Mouse (Mus musculus) embryonic facial prominence, embryonic 14.5 days (tissue): ENCODE data around the gene 4930467E23Rik. TPM values are rescaled to one million over a fixed set of nuclear protein-coding genes. Genes with fewer than 3 reads are reported as not detected.
"Not testable (repeated sequence)": the region's sequence is repeated elsewhere in the genome, so short reads cannot be mapped to it uniquely, and the experiment has no call there.

ENCODE experiments used
- ATAC-seq: fragments of 200-750 bp; cut with Nextera tagmentation; 2 replicates; pipeline ENCODE4 v1.8.0; 2017; ENCODE audit warnings: low read depth, moderate number of reproducible peaks, moderate TSS enrichment
- DNase-seq: peaks from one replicate; pipeline ENCODE4 v3.0.0-alpha.2; 2015; ENCODE audit warnings: low spot score
- H3K27ac ChIP-seq: fragments of 300-500 bp; sonication (generic); replicated peaks from 2 replicates; pipeline ENCODE4 v1.5.1; 2014; ENCODE audit warnings: low read depth, mild to moderate bottlenecking, low read length, moderate library complexity
- H3K27me3 ChIP-seq: fragments of 300-500 bp; sonication (generic); replicated peaks from 2 replicates; pipeline ENCODE4 v1.6.1; 2014; ENCODE audit warnings: low read length; ENCODE audit not compliant: control insufficient read depth, insufficient read depth
- H3K36me3 ChIP-seq: fragments of 300-500 bp; sonication (generic); 2 replicates; pipeline ENCODE4 v1.6.1; 2014; ENCODE audit warnings: low read length, mixed read lengths; ENCODE audit not compliant: control insufficient read depth, insufficient read depth
- H3K4me1 ChIP-seq: fragments of 300-500 bp; sonication (generic); 2 replicates; pipeline ENCODE4 v1.6.1; 2014; ENCODE audit warnings: antibody characterized with exemption, low read length; ENCODE audit not compliant: control insufficient read depth, insufficient read depth
- H3K4me2 ChIP-seq: fragments of 300-500 bp; sonication (generic); 2 replicates; pipeline ENCODE4 v1.6.1; 2014; ENCODE audit warnings: low read depth, mild to moderate bottlenecking, low read length, moderate library complexity, mixed read lengths
- H3K4me3 ChIP-seq: fragments of 300-500 bp; sonication (generic); 2 replicates; pipeline ENCODE4 v1.5.1; 2014; ENCODE audit warnings: low read depth, mild to moderate bottlenecking, low read length
- H3K9ac ChIP-seq: fragments of 300-500 bp; sonication (generic); 2 replicates; pipeline ENCODE4 v1.6.1; 2014; ENCODE audit warnings: low read depth, mild to moderate bottlenecking, low read length, moderate library complexity, mixed read lengths
- H3K9me3 ChIP-seq: fragments of 300-500 bp; sonication (generic); 2 replicates; pipeline ENCODE4 v1.6.1; 2016; ENCODE audit warnings: low read length; ENCODE audit not compliant: control insufficient read depth
- WGBS: fragments of 180-500 bp; shearing (Covaris S2); extraction: QIAGEN DNeasy Blood & Tissue Kit; methylation state at CpG from one replicate; pipeline ENCODE4 v1.1.7; 2014; 5-methylcytosine and 5-hydroxymethylcytosine counted together
- polyA plus RNA-seq: library from polyadenylated mRNA; unstranded; fragments of >200 nt; fragmentation: Nextera tagmentation; extraction: Ambion mirVana; gene quantifications from 2 replicates; pipeline ENCODE4 v1.2.1, GENCODE M21; 2014

The 4930467E23Rik gene
- polyA plus RNA-seq, 1 experiment from 2014 or later: not detected

DNA sequence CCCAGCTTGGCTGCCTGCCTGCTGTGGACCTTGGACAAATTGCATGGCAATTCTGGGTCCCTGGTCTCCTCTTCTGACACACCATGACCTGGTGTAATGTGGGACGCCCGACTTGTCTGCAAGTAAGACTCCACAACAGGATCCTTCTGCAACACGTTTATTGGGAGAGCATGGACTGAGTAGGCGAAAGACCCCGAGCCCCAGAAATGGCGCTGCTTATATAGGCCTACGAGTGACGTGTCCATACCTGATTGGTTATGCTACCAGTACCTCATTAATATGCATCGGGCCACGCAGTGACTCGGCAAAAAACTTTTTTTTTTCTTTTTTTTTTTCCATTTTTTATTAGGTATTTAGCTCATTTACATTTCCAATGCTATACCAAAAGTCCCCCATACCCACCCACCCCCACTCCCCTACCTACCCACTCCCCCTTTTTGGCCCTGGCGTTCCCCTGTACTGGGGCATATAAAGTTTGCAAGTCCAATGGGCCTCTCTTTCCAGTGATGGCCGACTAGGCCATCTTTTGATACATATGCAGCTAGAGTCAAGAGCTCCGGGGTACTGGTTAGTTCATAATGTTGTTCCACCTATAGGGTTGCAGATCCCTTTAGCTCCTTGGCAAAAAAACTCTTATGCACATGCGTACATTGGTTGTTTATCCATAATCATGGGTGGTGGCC lies 21.5 kb upstream of the 4930467E23Rik start:
- not testable (repeated sequence) for H3K9ac ChIP-seq, H3K4me2 ChIP-seq, H3K9me3 ChIP-seq, H3K4me3 ChIP-seq, H3K4me1 ChIP-seq, H3K36me3 ChIP-seq, DNase-seq, H3K27ac ChIP-seq, H3K27me3 ChIP-seq
- 0 out of 2 replicates have a peak, but pooled peaks have one; percentile 38 for ATAC-seq
- 85% methylated on average over 13 of the region's 15 CpGs for WGBS

DNA sequence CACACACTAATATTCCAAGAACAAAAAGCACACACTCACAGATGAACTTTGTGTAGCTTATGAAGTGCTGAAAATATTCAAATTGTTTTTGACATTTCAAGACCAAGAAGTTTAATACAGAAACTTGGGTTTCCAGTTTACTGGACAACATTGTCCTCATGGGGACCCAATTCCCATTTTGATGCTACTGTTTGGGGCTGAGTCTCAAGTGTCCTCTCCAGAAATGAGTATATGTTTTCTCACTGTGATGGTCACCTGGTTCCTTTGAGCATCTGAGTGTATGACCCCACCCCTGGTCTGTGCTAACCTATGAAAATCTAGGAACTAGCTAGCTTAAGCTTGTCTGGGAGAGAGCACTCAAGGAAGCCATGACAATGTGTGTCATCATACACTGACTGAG lies 20.4 kb upstream of the 4930467E23Rik start:
- not testable (repeated sequence) for H3K9me3 ChIP-seq, H3K4me1 ChIP-seq, H3K36me3 ChIP-seq, DNase-seq, H3K4me3 ChIP-seq, H3K27ac ChIP-seq, H3K9ac ChIP-seq, ATAC-seq, H3K4me2 ChIP-seq, H3K27me3 ChIP-seq

DNA sequence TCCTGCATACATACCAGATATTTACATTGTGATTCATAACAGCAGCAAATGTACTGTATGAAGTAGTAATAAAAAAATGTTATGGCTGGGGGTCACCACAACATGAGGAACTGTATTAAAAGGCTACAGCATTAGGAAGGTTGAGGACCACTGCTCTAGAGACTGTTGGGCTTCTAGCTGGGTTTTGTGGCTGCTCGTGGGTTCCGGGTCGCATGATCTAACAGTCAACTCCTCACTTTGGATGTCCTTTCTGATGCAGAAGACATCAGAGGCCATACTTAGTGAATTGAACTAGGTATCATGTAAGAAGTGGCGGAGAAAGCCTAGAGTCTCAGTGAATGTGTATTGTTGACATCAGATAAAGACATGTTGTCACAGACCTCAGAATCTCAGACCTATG lies 19.9 kb upstream of the 4930467E23Rik start:
- not testable (repeated sequence) for H3K27ac ChIP-seq, H3K27me3 ChIP-seq, ATAC-seq, H3K4me2 ChIP-seq, H3K9me3 ChIP-seq, H3K36me3 ChIP-seq, H3K4me3 ChIP-seq, DNase-seq, H3K4me1 ChIP-seq, H3K9ac ChIP-seq
- WGBS: 89% methylated on average over 4 of the region's 4 CpGs

DNA sequence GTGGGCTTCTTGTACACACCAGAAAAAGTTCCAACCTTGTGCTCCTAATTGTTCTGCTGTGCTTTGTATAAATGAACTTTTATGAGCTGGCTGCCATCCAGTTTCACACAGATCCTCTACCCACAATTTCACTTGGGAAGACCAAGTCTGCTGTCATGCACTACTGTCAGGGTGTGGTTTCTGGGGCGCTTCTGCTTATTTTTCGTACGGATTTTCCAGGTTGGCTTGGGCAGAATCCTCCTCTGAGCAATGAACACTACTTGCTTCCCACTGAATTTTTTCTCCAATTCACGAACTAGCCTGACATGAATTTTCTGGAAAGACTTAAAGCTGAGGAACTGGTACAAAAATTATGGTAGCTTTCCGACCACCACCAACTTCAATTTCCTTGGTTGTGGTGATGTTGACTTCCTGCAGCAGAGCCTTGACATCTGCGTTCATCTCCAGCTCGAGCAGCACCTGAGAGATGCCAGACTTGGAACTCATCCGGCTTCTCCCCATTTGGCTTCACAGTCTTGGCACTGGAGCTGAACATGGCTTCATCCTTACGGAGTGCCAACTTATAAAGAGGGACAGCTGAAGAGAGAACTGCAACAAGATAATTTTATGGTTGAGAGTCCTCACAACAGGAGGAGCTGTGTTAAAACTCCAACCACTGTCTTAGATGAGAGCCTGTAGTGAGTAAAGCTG lies 18.1 kb upstream of the 4930467E23Rik start:
- not testable (repeated sequence) for H3K9me3 ChIP-seq, H3K4me3 ChIP-seq, DNase-seq, H3K4me2 ChIP-seq, H3K36me3 ChIP-seq, H3K4me1 ChIP-seq, H3K27ac ChIP-seq, H3K27me3 ChIP-seq, H3K9ac ChIP-seq
- ATAC-seq: 0 out of 2 replicates have a peak, but pooled peaks have one; percentile 76
- 87% methylated on average over 5 of the region's 9 CpGs for WGBS

DNA sequence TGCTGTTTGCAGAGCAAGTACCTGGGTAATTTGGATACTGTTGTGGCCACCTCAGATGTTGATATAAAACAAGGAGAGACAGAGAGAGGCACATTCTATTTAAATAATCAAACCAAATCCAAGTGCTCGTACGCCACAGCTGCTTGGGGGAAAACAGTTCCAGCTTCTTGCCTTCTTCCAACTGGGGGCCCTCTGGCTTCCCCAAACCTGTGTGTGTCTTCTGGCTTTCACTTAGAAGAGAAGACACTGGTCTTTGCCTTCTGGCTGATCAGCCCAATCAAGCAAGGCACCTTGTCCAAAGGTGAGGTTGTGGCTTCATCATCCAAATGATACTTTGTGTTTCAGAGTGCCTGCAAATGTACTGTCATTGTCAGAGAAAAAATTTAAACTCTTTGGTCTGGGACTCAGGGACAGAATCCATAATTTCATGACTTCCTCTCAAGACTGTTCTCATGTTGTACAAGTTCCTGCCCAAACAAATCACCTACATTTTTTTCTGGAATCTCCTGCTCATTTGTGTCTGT lies 17.1 kb upstream of the 4930467E23Rik start:
- not testable (repeated sequence) for DNase-seq, H3K4me1 ChIP-seq, H3K36me3 ChIP-seq, H3K4me3 ChIP-seq, ATAC-seq, H3K27me3 ChIP-seq, H3K9ac ChIP-seq, H3K27ac ChIP-seq, H3K4me2 ChIP-seq, H3K9me3 ChIP-seq
- whole genome bisulfite sequencing: no CpG with 5 or more reads among the region's 2 CpGs

DNA sequence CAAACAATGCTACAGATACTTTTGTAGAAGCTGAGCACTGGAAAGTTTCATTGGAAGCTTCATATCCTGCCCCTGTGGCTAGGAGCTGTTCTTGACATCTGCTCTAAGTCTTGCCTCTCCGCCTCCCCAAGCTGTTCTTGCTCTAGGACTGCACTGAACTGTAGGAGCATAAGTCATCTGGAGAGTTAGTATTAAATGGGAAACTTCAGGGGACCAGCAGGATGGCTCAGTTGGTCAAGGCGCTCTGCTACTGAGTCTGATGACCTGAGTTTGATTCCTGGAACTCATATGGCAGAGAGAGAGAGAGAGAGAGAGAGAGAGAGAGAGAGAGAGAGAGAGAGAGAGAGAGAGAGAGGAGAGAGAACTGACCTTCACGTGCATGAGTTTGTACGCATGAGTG lies 16.6 kb upstream of the 4930467E23Rik start:
- 73% methylated on average over 4 of the region's 4 CpGs for WGBS

DNA sequence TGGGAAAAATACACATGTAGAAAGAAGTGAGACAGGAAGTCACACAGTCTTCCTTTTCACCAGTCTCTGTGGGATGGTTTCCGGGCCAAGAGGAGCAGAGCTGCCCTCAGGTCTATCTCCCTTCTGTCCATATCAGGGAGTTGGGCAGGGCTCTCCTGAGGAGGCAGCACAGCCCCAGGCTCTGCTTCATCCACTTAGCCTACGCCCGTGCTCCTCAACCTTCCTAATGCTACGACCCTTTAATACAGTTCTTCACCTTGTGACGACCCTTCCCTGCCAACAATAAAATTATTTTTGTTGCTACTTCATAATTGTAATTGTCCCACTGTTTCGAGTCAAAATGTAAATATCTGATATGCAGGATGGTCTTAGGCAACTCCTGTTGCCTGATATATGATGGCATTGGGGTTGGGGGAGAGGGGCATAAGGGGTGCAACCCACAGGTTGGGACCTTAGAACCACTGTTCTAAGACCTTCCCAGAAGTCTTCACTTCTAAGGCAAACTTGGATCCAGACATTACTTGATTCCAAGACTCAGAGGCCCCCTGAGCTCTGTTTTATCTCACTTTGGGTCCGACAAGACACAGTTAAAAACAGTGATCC lies 16.0 kb upstream of the 4930467E23Rik start:
- ATAC-seq: 0 out of 2 replicates have a peak, but pooled peaks have one; percentile 30
- not testable (repeated sequence) for DNase-seq, H3K4me3 ChIP-seq, H3K4me2 ChIP-seq, H3K27ac ChIP-seq, H3K9ac ChIP-seq, H3K9me3 ChIP-seq, H3K4me1 ChIP-seq, H3K27me3 ChIP-seq, H3K36me3 ChIP-seq
- WGBS: 85% methylated on average over 6 of the region's 7 CpGs

More for the DNA sequence above, 16.6 kb upstream of the 4930467E23Rik start:
- H3K4me3 ChIP-seq, DNase-seq, H3K27ac ChIP-seq, H3K4me2 ChIP-seq, ATAC-seq, H3K4me1 ChIP-seq, H3K9me3 ChIP-seq, H3K36me3 ChIP-seq, H3K9ac ChIP-seq, H3K27me3 ChIP-seq: not testable (repeated sequence)

DNA sequence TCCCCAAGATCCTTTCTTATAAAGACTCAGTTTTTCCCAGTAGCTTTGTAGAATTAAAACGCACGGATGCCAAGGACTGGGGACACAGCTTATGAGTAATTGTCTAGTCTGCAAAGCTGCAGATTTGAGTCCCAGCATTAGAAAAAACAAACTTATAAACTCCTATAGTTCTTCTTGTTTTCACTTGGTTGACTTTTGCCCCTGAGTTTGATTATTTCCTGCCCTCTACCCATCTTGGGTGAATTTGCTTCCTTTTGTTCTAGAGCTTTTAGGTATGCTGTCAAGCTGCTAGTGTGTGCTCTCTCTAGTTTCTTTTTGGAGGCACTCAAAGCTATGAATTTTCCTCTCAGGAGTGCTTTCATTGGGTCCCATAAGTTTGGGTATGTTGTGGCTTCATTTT lies 14.9 kb upstream of the 4930467E23Rik start:
- not testable (repeated sequence) for H3K27ac ChIP-seq, H3K9ac ChIP-seq, H3K27me3 ChIP-seq, H3K9me3 ChIP-seq, H3K4me1 ChIP-seq, H3K4me3 ChIP-seq, H3K4me2 ChIP-seq, H3K36me3 ChIP-seq, ATAC-seq, DNase-seq
- 80% methylated on average over 2 of the region's 2 CpGs for WGBS
